Mouse (Mus musculus): ENCODE data around the gene Plppr2. TPM values are rescaled to one million over a fixed set of nuclear protein-coding genes. Genes with fewer than 3 reads are reported as not detected.
A peak's percentile ranks its signal among the peaks of the same experiment; 100 is the strongest.

The Plppr2 gene
- total and polyA plus RNA-seq, 3 experiments, result 1.3 to 13.9 TPM; not detected in 1

DNA sequence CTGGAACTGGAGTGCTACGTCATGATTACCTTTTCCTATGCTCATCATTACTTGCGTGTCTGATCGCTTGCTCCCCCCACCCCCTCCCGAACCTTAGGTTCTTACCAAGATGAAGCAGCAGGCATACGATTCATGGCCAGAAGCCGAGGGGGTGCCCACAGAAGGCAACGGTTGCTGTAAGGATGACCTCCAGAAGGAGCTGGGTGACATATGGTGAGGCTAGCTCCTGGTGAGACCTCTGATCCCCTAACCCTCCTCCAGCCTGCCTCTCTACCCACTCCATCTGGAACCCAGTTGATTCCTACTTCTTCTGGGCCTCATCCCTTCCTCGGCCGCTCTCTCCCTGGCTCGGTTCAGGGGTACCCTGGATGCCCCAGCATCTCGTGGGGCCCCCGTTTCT, 2.8 kb upstream of the Plppr2 start:
- Histone ChIP-seq H3K36me3 (ENCODE audit: control insufficient read depth in 1 of 2, insufficient read depth in 2 of 2, low read length in 2 of 2) (peaks cover 0 to 23% of the 10 kb centered on the region in 2 experiments; a peak in 2 of 4 replicates), H3K9me3 (replicated peaks; ENCODE audit: insufficient read depth, low read length) (no peaks in the 10 kb centered on the region), H3K27ac (ENCODE audit: control insufficient read depth, low read depth, low read length) (no peak overlapping the region), H3K27me3 (ENCODE audit: control insufficient read depth in 1 of 2, insufficient read depth in 2 of 2, low read length in 2 of 2) (no peaks in the 10 kb centered on the region), H3K9ac (ENCODE audit: control insufficient read depth, low read depth, low read length, poor library complexity, severe bottlenecking) (no peak overlapping the region), H3K4me1 (ENCODE audit: control insufficient read depth in 1 of 2, insufficient read depth in 2 of 2, low read length in 2 of 2) (peaks cover 17 to 29% of the 10 kb centered on the region in 2 experiments), H3K79me2 (ENCODE audit: control insufficient read depth, insufficient read depth, low read length, poor library complexity) (no peaks in the 10 kb centered on the region), H3K4me3 (ENCODE audit: control insufficient read depth in 1 of 2, insufficient read depth in 1 of 2, low read depth in 2 of 2, low read length in 2 of 2) (no peak overlapping the region)
- DNase-seq (ENCODE audit: low read depth, low spot score), result no peak
- TF ChIP-seq ZKSCAN1 (IDR thresholded peaks at IDR 0.05; ENCODE audit: low read depth, low read length) (no peak), USF1 (IDR thresholded peaks at IDR 0.05; ENCODE audit: low read depth, low read length) (no peak), TCF12 (IDR thresholded peaks at IDR 0.05; ENCODE audit: low read depth, low read length) (no peak), POLR2AphosphoS2 (IDR thresholded peaks at IDR 0.05; ENCODE audit: low read length) (no peak), SMC3 (IDR thresholded peaks at IDR 0.05; ENCODE audit: low read depth, low read length) (no peak), KAT2A (conservative IDR thresholded peaks at IDR 0.05; ENCODE audit: low read depth, low read length) (no peak), NELFE (IDR thresholded peaks at IDR 0.05; ENCODE audit: low read depth, low read length) (no peak), MEF2A (IDR thresholded peaks at IDR 0.05; ENCODE audit: extremely low read depth, insufficient replicate concordance, low read depth, low read length, poor library complexity, severe bottlenecking) (no peak), POLR2A (IDR thresholded peaks at IDR 0.05; ENCODE audit: control insufficient read depth in 1 of 2, insufficient read depth in 1 of 2, low read depth in 1 of 2, low read length in 2 of 2, poor library complexity in 1 of 2) (no peak), JUND (IDR thresholded peaks at IDR 0.05; ENCODE audit: low read depth, low read length) (no peak), MYB (IDR thresholded peaks at IDR 0.05; ENCODE audit: low read depth, low read length) (no peak), POLR2AphosphoS5 (IDR thresholded peaks at IDR 0.05; ENCODE audit: borderline replicate concordance, low read depth, low read length) (no peak), SIN3A (IDR thresholded peaks at IDR 0.05; ENCODE audit: low read length) (no peak)

GRCm38 (mm10) chr9:21935466-21936131, 1.2 kb upstream of the Plppr2 start:
- Histone ChIP-seq H3K4me1 (ENCODE audit: control insufficient read depth in 1 of 2, insufficient read depth in 2 of 2, low read length in 2 of 2) (peaks cover 17 to 29% of the 10 kb centered on the region in 2 experiments), H3K36me3 (ENCODE audit: control insufficient read depth in 1 of 2, insufficient read depth in 2 of 2, low read length in 2 of 2) (peaks cover 0 to 23% of the 10 kb centered on the region in 2 experiments; a peak in 2 of 4 replicates), H3K27ac (ENCODE audit: control insufficient read depth, low read depth, low read length) (no peak overlapping the region), H3K9ac (ENCODE audit: control insufficient read depth, low read depth, low read length, poor library complexity, severe bottlenecking) (no peak overlapping the region), H3K9me3 (replicated peaks; ENCODE audit: insufficient read depth, low read length) (no peaks in the 10 kb centered on the region), H3K79me2 (ENCODE audit: control insufficient read depth, insufficient read depth, low read length, poor library complexity) (no peaks in the 10 kb centered on the region), H3K4me3 (ENCODE audit: control insufficient read depth in 1 of 2, insufficient read depth in 1 of 2, low read depth in 2 of 2, low read length in 2 of 2) (no peak overlapping the region), H3K27me3 (ENCODE audit: control insufficient read depth in 1 of 2, insufficient read depth in 2 of 2, low read length in 2 of 2) (no peaks in the 10 kb centered on the region)
- TF ChIP-seq RAD21 (IDR thresholded peaks at IDR 0.05; ENCODE audit: low read depth, low read length) (no peak), MXI1 (IDR thresholded peaks at IDR 0.05; ENCODE audit: low read depth, low read length) (peak; percentile 16; the same call in 1 of the 2 replicates), EP300 (IDR thresholded peaks at IDR 0.05; ENCODE audit: low read depth in 1 of 2, low read length in 2 of 2) (peak; percentile 61 to 82), ETS1 (IDR thresholded peaks at IDR 0.05; ENCODE audit: low read depth, low read length) (peak; percentile 49; the same call in 1 of the 2 replicates), TAL1 (IDR thresholded peaks at IDR 0.05; ENCODE audit: low read length) (peak; percentile 78), POLR2AphosphoS5 (IDR thresholded peaks at IDR 0.05; ENCODE audit: borderline replicate concordance, low read depth, low read length) (no peak), ZNF384 (IDR thresholded peaks at IDR 0.05; ENCODE audit: low read depth, low read length) (no peak), ELF1 (IDR thresholded peaks at IDR 0.05; ENCODE audit: low read depth, low read length) (no peak), SIN3A (IDR thresholded peaks at IDR 0.05; ENCODE audit: low read length) (no peak), GATA1 (IDR thresholded peaks at IDR 0.05; ENCODE audit: low read depth, low read length) (peak; percentile 86), TCF12 (IDR thresholded peaks at IDR 0.05; ENCODE audit: low read depth, low read length) (peak; percentile 85), USF2 (IDR thresholded peaks at IDR 0.05; ENCODE audit: borderline replicate concordance in 1 of 2, insufficient read depth in 1 of 2, low read depth in 1 of 2, low read length in 2 of 2) (no peak), BHLHE40 (IDR thresholded peaks at IDR 0.05; ENCODE audit: borderline replicate concordance, low read depth, low read length) (no peak)
- peak; percentile 65 for DNase-seq (ENCODE audit: low read depth, low spot score)
